In the genomic region with DNA sequence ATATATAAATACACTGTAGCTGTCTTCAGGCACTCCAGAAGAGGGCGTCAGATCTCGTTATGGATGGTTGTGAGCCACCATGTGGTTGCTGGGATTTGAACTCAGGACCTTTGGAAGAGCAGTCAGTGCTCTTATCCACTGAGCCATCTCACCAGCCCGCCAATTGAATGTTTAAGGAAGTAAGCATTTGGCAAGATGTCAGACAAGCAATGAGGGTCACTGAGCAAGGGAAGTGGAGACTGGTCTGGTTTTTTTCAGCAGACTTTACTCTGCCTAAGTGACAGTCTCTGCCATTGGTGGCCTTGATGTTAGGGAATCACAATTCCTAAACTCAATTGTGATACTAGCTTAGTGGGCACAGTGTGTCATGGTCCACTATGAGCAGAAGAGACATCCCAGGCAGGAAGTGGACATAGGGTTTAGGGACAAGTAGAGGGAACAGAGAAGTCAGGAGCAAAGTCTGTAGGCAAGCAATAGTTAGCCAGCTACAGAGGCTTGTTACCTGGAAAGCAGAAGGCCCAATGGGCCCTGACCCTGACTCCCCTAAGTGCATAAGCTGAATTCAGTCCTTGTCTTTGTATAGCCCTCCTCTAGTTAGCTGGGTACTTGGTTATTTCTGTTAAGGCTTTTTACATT, we compare ENCODE assay signal across 21 mouse cellular contexts. TPM values are rescaled to one million over a fixed set of nuclear protein-coding genes. Genes with fewer than 3 reads are reported as not detected.
DNase-seq lines count a peak whose midpoint lies in the region; ATAC-seq and TF ChIP-seq lines count a peak whose summit lies in the region.
"Had no signal": no experiment of that assay in that cellular context is flagged by ENCODE, and none has a peak within 500 bp of the region (broad histone marks: within the 10 kb centered on the region; RNA-seq: fewer than 3 reads in every experiment).

No protein-coding gene starts in this region.

- TF ChIP-seq CTCF in spleen, adult 2 months (IDR thresholded peaks at IDR 0.05; ENCODE audit: extremely low read depth, insufficient read depth, insufficient read length, insufficient replicate concordance) = no peak
- TF ChIP-seq CTCF in stomach, postnatal 0 days (IDR thresholded peaks at IDR 0.05; ENCODE audit: low read depth) = no peak

- 69% methylated on average over 3 of the region's 3 CpGs for WGBS in forebrain, embryonic 12.5 days
- WGBS in forebrain, embryonic 10.5 days = 86% methylated on average over 3 of the region's 3 CpGs
- 53% methylated on average over 3 of the region's 3 CpGs for WGBS in spleen, adult 2 months
- WGBS in liver, embryonic 15.5 days (ENCODE audit: insufficient replicate concordance) = 58% methylated on average over 3 of the region's 3 CpGs
- whole genome bisulfite sequencing in stomach, postnatal 0 days = 53% methylated on average over 3 of the region's 3 CpGs
- WGBS in embryonic facial prominence, embryonic 10.5 days = 78% methylated on average over 3 of the region's 3 CpGs

- ATAC-seq in forebrain, embryonic 12.5 days (ENCODE audit: low FRiP score) = 0 out of 2 replicates have a peak, but pooled peaks have one; percentile 13
- ATAC-seq in liver, embryonic 15.5 days (ENCODE audit: insufficient read depth) = no peak
- no peak for ATAC-seq in stomach, postnatal 0 days (ENCODE audit: low FRiP score, low TSS enrichment)
- ATAC-seq: activated CD4-positive, CD25-positive, alpha-beta regulatory T cell, adult 4 months; forebrain, embryonic 16.5 days; Patski had no signal

- H3K4me1 ChIP-seq in forebrain, embryonic 12.5 days = peaks cover 4% of the 10 kb centered on the region; the same call in 1 of the 2 replicates
- no peaks in the 10 kb centered on the region for H3K4me1 ChIP-seq in forebrain, embryonic 10.5 days
- H3K4me1 ChIP-seq in spleen, adult 2 months (ENCODE audit: control insufficient read depth, insufficient read depth, insufficient read length) = peaks cover 3% of the 10 kb centered on the region
- H3K4me1 ChIP-seq in liver, embryonic 15.5 days (replicated peaks) = peaks cover 18% of the 10 kb centered on the region; the same call in 1 of the 2 replicates
- H3K4me1 ChIP-seq in stomach, postnatal 0 days (replicated peaks; ENCODE audit: control insufficient read depth, insufficient read depth) = no peaks in the 10 kb centered on the region
- H3K4me1 ChIP-seq in embryonic facial prominence, embryonic 10.5 days = no peaks in the 10 kb centered on the region
- H3K4me1 ChIP-seq: hindbrain, embryonic 10.5 days had no signal

- no peak overlapping the region for H3K4me3 ChIP-seq in forebrain, embryonic 12.5 days (replicated peaks)
- H3K4me3 ChIP-seq in forebrain, embryonic 10.5 days = no peak overlapping the region
- no peak overlapping the region for H3K4me3 ChIP-seq in spleen, adult 2 months (ENCODE audit: extremely low read depth, insufficient read depth, insufficient read length)
- H3K4me3 ChIP-seq in liver, embryonic 15.5 days (replicated peaks) = no peak overlapping the region
- no peak overlapping the region for H3K4me3 ChIP-seq in stomach, postnatal 0 days (ENCODE audit: low read depth, low read length)
- no peak overlapping the region for H3K4me3 ChIP-seq in embryonic facial prominence, embryonic 10.5 days
- H3K4me3 ChIP-seq: hindbrain, embryonic 10.5 days; layer of hippocampus, adult 2 months; megakaryocyte, embryonic 14.5 days had no signal

- no peak for TF ChIP-seq EP300 in stomach, postnatal 0 days (optimal IDR thresholded peaks at IDR 0.05)

- no peak for DNase-seq in forebrain, embryonic 10.5 days (ENCODE audit: extremely low spot score, low spot score)
- no peak for DNase-seq in spleen, adult 2 months (ENCODE audit: low read depth in 1 of 2, low spot score in 2 of 2)
- DNase-seq in spleen, postnatal 10 days (ENCODE audit: low spot score in 2 of 2) = no peak
- no peak for DNase-seq in stomach, postnatal 0 days (ENCODE audit: low spot score)
- no peak for DNase-seq in embryonic facial prominence, embryonic 10.5 days (ENCODE audit: low spot score)
- no peak for DNase-seq in spleen, adult 18-20 months
- DNase-seq: adrenal gland, postnatal 36 days; cerebellum, adult 9-11 months; heart, adult 18-20 months; kidney, adult 11 months; right cerebral cortex, postnatal 4 days; thymus, adult 2 months had no signal

- H3K27me3 ChIP-seq in forebrain, embryonic 12.5 days = no peaks in the 10 kb centered on the region
- no peaks in the 10 kb centered on the region for H3K27me3 ChIP-seq in forebrain, embryonic 10.5 days (ENCODE audit: poor library complexity, severe bottlenecking)
- no peaks in the 10 kb centered on the region for H3K27me3 ChIP-seq in spleen, adult 2 months (ENCODE audit: control insufficient read depth, insufficient read depth, low read length)
- no peaks in the 10 kb centered on the region for H3K27me3 ChIP-seq in liver, embryonic 15.5 days
- H3K27me3 ChIP-seq in stomach, postnatal 0 days (ENCODE audit: control insufficient read depth, insufficient read depth, low read length) = no peaks in the 10 kb centered on the region
- H3K27me3 ChIP-seq in embryonic facial prominence, embryonic 10.5 days (replicated peaks; ENCODE audit: low read depth, poor library complexity, severe bottlenecking) = no peaks in the 10 kb centered on the region
- H3K27me3 ChIP-seq: megakaryocyte, embryonic 14.5 days; Patski had no signal

- no peak for TF ChIP-seq POLR2A in spleen, adult 2 months (IDR thresholded peaks at IDR 0.05; ENCODE audit: low read depth, low read length)

- H3K9me3 ChIP-seq in forebrain, embryonic 12.5 days = no peaks in the 10 kb centered on the region
- H3K9me3 ChIP-seq in forebrain, embryonic 10.5 days = no peaks in the 10 kb centered on the region
- no peaks in the 10 kb centered on the region for H3K9me3 ChIP-seq in liver, embryonic 15.5 days (replicated peaks)
- no peaks in the 10 kb centered on the region for H3K9me3 ChIP-seq in stomach, postnatal 0 days (ENCODE audit: control insufficient read depth, low read length)
- H3K9me3 ChIP-seq in embryonic facial prominence, embryonic 10.5 days = no peaks in the 10 kb centered on the region
- H3K9me3 ChIP-seq: hindbrain, embryonic 10.5 days; megakaryocyte, embryonic 14.5 days had no signal

- no peak overlapping the region for H3K27ac ChIP-seq in forebrain, embryonic 12.5 days
- H3K27ac ChIP-seq in forebrain, embryonic 10.5 days = no peak overlapping the region
- peak overlapping the region; percentile 25; the same call in 1 of the 2 replicates for H3K27ac ChIP-seq in spleen, adult 2 months (ENCODE audit: insufficient read depth, low read length)
- 0 out of 2 replicates have a peak overlapping the region, but pooled peaks have one; percentile 31 for H3K27ac ChIP-seq in liver, embryonic 15.5 days (replicated peaks)
- H3K27ac ChIP-seq in stomach, postnatal 0 days (replicated peaks) = 0 out of 2 replicates have a peak overlapping the region, but pooled peaks have one; percentile 31
- no peak overlapping the region for H3K27ac ChIP-seq in embryonic facial prominence, embryonic 10.5 days (replicated peaks)
- H3K27ac ChIP-seq: hindbrain, embryonic 10.5 days; kidney, postnatal 0 days; layer of hippocampus, adult 2 months had no signal

- no peak overlapping the region for H3K9ac ChIP-seq in forebrain, embryonic 12.5 days
- no peak overlapping the region for H3K9ac ChIP-seq in liver, embryonic 15.5 days
- H3K9ac ChIP-seq in stomach, postnatal 0 days (ENCODE audit: low read length) = no peak overlapping the region

- peaks cover 99% of the 10 kb centered on the region for H3K36me3 ChIP-seq in forebrain, embryonic 12.5 days (replicated peaks)
- peaks cover 100% of the 10 kb centered on the region for H3K36me3 ChIP-seq in forebrain, embryonic 10.5 days (replicated peaks)
- H3K36me3 ChIP-seq in spleen, adult 2 months (ENCODE audit: control insufficient read depth, insufficient read depth, low read length) = peaks cover 37% of the 10 kb centered on the region
- H3K36me3 ChIP-seq in liver, embryonic 15.5 days (replicated peaks) = peaks cover 100% of the 10 kb centered on the region
- H3K36me3 ChIP-seq in stomach, postnatal 0 days (ENCODE audit: control insufficient read depth, insufficient read depth, low read length) = peaks cover 42% of the 10 kb centered on the region
- H3K36me3 ChIP-seq in embryonic facial prominence, embryonic 10.5 days (replicated peaks) = peaks cover 100% of the 10 kb centered on the region

- H3K4me2 ChIP-seq in forebrain, embryonic 12.5 days = no peak overlapping the region
- no peak overlapping the region for H3K4me2 ChIP-seq in liver, embryonic 15.5 days
- H3K4me2 ChIP-seq in stomach, postnatal 0 days (replicated peaks; ENCODE audit: low read depth) = no peak overlapping the region

RNA-seq across cellular contexts. Expression of a gene that starts 10.3 kb away (rescaled TPM):
- 15.1 and 16.4 TPM in 2 replicates for polyA plus RNA-seq in forebrain, embryonic 12.5 days (2016; fragmentation: Nextera tagmentation; extraction: Ambion mirVana)
- polyA plus RNA-seq in forebrain, embryonic 10.5 days (2016; fragmentation: Nextera tagmentation; extraction: Ambion mirVana) = 15.9 and 16.3 TPM in 2 replicates
- 13.2 and 20.5 TPM in 2 replicates for polyA plus RNA-seq in spleen, adult 2 months (2012; rRNA removed)
- 11.8 and 12.0 TPM in 2 replicates for polyA plus RNA-seq in liver, embryonic 15.5 days (2015; fragmentation: Nextera tagmentation; extraction: Ambion mirVana)
- polyA plus RNA-seq in stomach, postnatal 0 days (2015; fragmentation: Nextera tagmentation; extraction: Ambion mirVana) = 13.3 and 14.0 TPM in 2 replicates
- polyA plus RNA-seq in embryonic facial prominence, embryonic 10.5 days (2016; fragmentation: Nextera tagmentation; extraction: Ambion mirVana) = 15.9 and 17.6 TPM in 2 replicates

RNA-seq across cellular contexts. Expression of a gene that starts 11.8 kb away (rescaled TPM):
- polyA plus RNA-seq in forebrain, embryonic 12.5 days (2016; fragmentation: Nextera tagmentation; extraction: Ambion mirVana) = 853 and 874 TPM in 2 replicates
- 597 and 634 TPM in 2 replicates for polyA plus RNA-seq in forebrain, embryonic 10.5 days (2016; fragmentation: Nextera tagmentation; extraction: Ambion mirVana)
- polyA plus RNA-seq in spleen, adult 2 months (2012; rRNA removed) = 146 and 314 TPM in 2 replicates
- polyA plus RNA-seq in liver, embryonic 15.5 days (2015; fragmentation: Nextera tagmentation; extraction: Ambion mirVana) = 171 and 173 TPM in 2 replicates
- polyA plus RNA-seq in stomach, postnatal 0 days (2015; fragmentation: Nextera tagmentation; extraction: Ambion mirVana) = 204 and 215 TPM in 2 replicates
- polyA plus RNA-seq in embryonic facial prominence, embryonic 10.5 days (2016; fragmentation: Nextera tagmentation; extraction: Ambion mirVana) = 636 and 666 TPM in 2 replicates

RNA-seq across cellular contexts. Expression of a gene that starts 24.7 kb away (rescaled TPM):
- polyA plus RNA-seq in forebrain, embryonic 12.5 days (2016; fragmentation: Nextera tagmentation; extraction: Ambion mirVana) = 126 and 131 TPM in 2 replicates
- polyA plus RNA-seq in forebrain, embryonic 10.5 days (2016; fragmentation: Nextera tagmentation; extraction: Ambion mirVana) = 273 and 279 TPM in 2 replicates
- polyA plus RNA-seq in spleen, adult 2 months (2012; rRNA removed) = 34.3 and 41.2 TPM in 2 replicates
- polyA plus RNA-seq in liver, embryonic 15.5 days (2015; fragmentation: Nextera tagmentation; extraction: Ambion mirVana) = 92.3 and 95.6 TPM in 2 replicates
- polyA plus RNA-seq in stomach, postnatal 0 days (2015; fragmentation: Nextera tagmentation; extraction: Ambion mirVana) = 134 and 144 TPM in 2 replicates
- 260 and 276 TPM in 2 replicates for polyA plus RNA-seq in embryonic facial prominence, embryonic 10.5 days (2016; fragmentation: Nextera tagmentation; extraction: Ambion mirVana)

RNA-seq across cellular contexts. Expression of a gene that starts 40.9 kb away (rescaled TPM):
- polyA plus RNA-seq in forebrain, embryonic 12.5 days (2016; fragmentation: Nextera tagmentation; extraction: Ambion mirVana) = 43.4 and 44.7 TPM in 2 replicates
- polyA plus RNA-seq in forebrain, embryonic 10.5 days (2016; fragmentation: Nextera tagmentation; extraction: Ambion mirVana) = 37.2 and 39.1 TPM in 2 replicates
- 71.2 and 87.4 TPM in 2 replicates for polyA plus RNA-seq in spleen, adult 2 months (2012; rRNA removed)
- polyA plus RNA-seq in liver, embryonic 15.5 days (2015; fragmentation: Nextera tagmentation; extraction: Ambion mirVana) = 20.0 and 21.1 TPM in 2 replicates
- polyA plus RNA-seq in stomach, postnatal 0 days (2015; fragmentation: Nextera tagmentation; extraction: Ambion mirVana) = 34.6 and 35.3 TPM in 2 replicates
- 32.7 and 38.1 TPM in 2 replicates for polyA plus RNA-seq in embryonic facial prominence, embryonic 10.5 days (2016; fragmentation: Nextera tagmentation; extraction: Ambion mirVana)

RNA-seq across cellular contexts. Expression of a gene that starts 55.8 kb away (rescaled TPM):
- 9.5 and 10.5 TPM in 2 replicates for polyA plus RNA-seq in forebrain, embryonic 12.5 days (2016; fragmentation: Nextera tagmentation; extraction: Ambion mirVana)
- polyA plus RNA-seq in forebrain, embryonic 10.5 days (2016; fragmentation: Nextera tagmentation; extraction: Ambion mirVana) = 19.4 and 21.1 TPM in 2 replicates
- 11.3 and 14.7 TPM in 2 replicates for polyA plus RNA-seq in spleen, adult 2 months (2012; rRNA removed)
- 2.9 TPM in 2 replicates for polyA plus RNA-seq in liver, embryonic 15.5 days (2015; fragmentation: Nextera tagmentation; extraction: Ambion mirVana)
- polyA plus RNA-seq in stomach, postnatal 0 days (2015; fragmentation: Nextera tagmentation; extraction: Ambion mirVana) = 16.1 and 16.8 TPM in 2 replicates
- polyA plus RNA-seq in embryonic facial prominence, embryonic 10.5 days (2016; fragmentation: Nextera tagmentation; extraction: Ambion mirVana) = 15.8 and 17.4 TPM in 2 replicates

Comparison
In these comparisons a context has a peak if more than half of its experiments do, and no peak if none do; other contexts are left out.
1. H3K27ac ChIP-seq: peak in spleen, adult 2 months (single experiment), liver, embryonic 15.5 days (single experiment) and stomach, postnatal 0 days (single experiment); none in forebrain, embryonic 12.5 days (single experiment), forebrain, embryonic 10.5 days (single experiment) and embryonic facial prominence, embryonic 10.5 days (single experiment).